Mouse (Mus musculus): Measurements from ENCODE around the gene Gnrhr.

DNA sequence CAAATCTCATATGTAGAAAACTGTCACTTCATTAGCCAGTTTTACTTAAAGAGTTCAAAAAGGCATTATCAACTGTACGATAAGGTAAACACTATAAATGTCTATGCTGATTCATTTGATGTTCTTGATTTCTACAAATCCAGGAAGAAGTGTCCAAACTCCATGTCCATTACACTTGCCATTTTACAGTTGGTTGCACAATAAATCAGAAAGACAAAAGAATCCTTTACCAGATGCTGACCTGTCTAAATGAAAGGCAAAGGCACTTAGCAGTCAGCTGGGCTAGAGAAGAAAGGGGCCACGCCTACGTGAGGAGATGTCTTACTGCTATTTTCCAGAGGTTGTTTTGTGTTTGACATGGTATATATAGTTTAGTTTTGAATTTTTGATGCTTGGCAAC is 46.6 kb upstream of the Gnrhr start:
- TF ChIP-seq CTCF (conservative IDR thresholded peaks at IDR 0.05; ENCODE audit: low read length) (no peak), NANOG (IDR thresholded peaks at IDR 0.05; ENCODE audit: borderline replicate concordance, low read length) (no peak), POU5F1 (IDR thresholded peaks at IDR 0.05; ENCODE audit: borderline replicate concordance, low read length) (no peak)
